Mouse (Mus musculus): ENCODE measurements at regions not wholly inside any gene's neighbourhood (a gene's known extent, or its start where the extent isn't known, plus 50 kb on each side); places are given as distances from the start of the nearest gene placed in this dataset.

- Histone ChIP-seq H3K27me3 (ENCODE audit: insufficient read depth, low read length) (peaks cover 15% of the 10 kb centered on the region), H3K9me3 (replicated peaks) (no peaks in the 10 kb centered on the region), H3K4me3 (ENCODE audit: low read depth, low read length) (no peak overlapping the region), H3K36me3 (replicated peaks) (no peaks in the 10 kb centered on the region), H3K4me1 (ENCODE audit: insufficient read depth, low read depth, low read length) (peaks cover 15% of the 10 kb centered on the region)
- DNase-seq (ENCODE audit: low spot score): no peak
- no peak for TF ChIP-seq GATA2 (IDR thresholded peaks at IDR 0.05; ENCODE audit: borderline replicate concordance, low read depth, low read length)
- TF ChIP-seq CTCF (IDR thresholded peaks at IDR 0.05; ENCODE audit: low read depth, low read length): no peak
- no peak for TF ChIP-seq TAL1 (conservative IDR thresholded peaks at IDR 0.05; ENCODE audit: low read depth, low read length)
- TF ChIP-seq GATA1 (IDR thresholded peaks at IDR 0.05; ENCODE audit: borderline replicate concordance, low read length): no peak
- no peak for TF ChIP-seq POLR2AphosphoS5 (IDR thresholded peaks at IDR 0.05; ENCODE audit: insufficient replicate concordance, low read depth, low read length)
- no peak for ATAC-seq (ENCODE audit: extremely low read depth, insufficient number of reproducible peaks, low FRiP score, poor library complexity, severe bottlenecking)
Measured at GRCm38 (mm10) chr12:86600041-86600440, 78.5 kb upstream of the Vash1 start.

GRCm38 (mm10) chr12:86603521-86603920 lies 75.0 kb upstream of the Vash1 start:
- Histone ChIP-seq H3K4me1 (ENCODE audit: insufficient read depth, low read depth, low read length) (0 out of 2 replicates have a peak, but pooled peaks cover 2% of the 10 kb centered on the region), H3K36me3 (replicated peaks) (no peaks in the 10 kb centered on the region), H3K4me3 (ENCODE audit: low read depth, low read length) (no peak overlapping the region), H3K27me3 (ENCODE audit: insufficient read depth, low read length) (peaks cover 20% of the 10 kb centered on the region), H3K9me3 (replicated peaks) (no peaks in the 10 kb centered on the region)
- TF ChIP-seq TAL1 (conservative IDR thresholded peaks at IDR 0.05; ENCODE audit: low read depth, low read length) (no peak), GATA1 (IDR thresholded peaks at IDR 0.05; ENCODE audit: borderline replicate concordance, low read length) (no peak), GATA2 (IDR thresholded peaks at IDR 0.05; ENCODE audit: borderline replicate concordance, low read depth, low read length) (no peak), POLR2AphosphoS5 (IDR thresholded peaks at IDR 0.05; ENCODE audit: insufficient replicate concordance, low read depth, low read length) (no peak), CTCF (IDR thresholded peaks at IDR 0.05; ENCODE audit: low read depth, low read length) (no peak)
- ATAC-seq (ENCODE audit: extremely low read depth, insufficient number of reproducible peaks, low FRiP score, poor library complexity, severe bottlenecking): no peak
- no peak for DNase-seq (ENCODE audit: low spot score)

- no peak for ATAC-seq (ENCODE audit: extremely low read depth, insufficient number of reproducible peaks, low FRiP score, poor library complexity, severe bottlenecking)
- Histone ChIP-seq H3K9me3 (replicated peaks) (no peaks in the 10 kb centered on the region), H3K4me1 (ENCODE audit: insufficient read depth, low read depth, low read length) (no peaks in the 10 kb centered on the region), H3K36me3 (replicated peaks) (no peaks in the 10 kb centered on the region), H3K4me3 (ENCODE audit: low read depth, low read length) (no peak overlapping the region), H3K27me3 (ENCODE audit: insufficient read depth, low read length) (peaks cover 26% of the 10 kb centered on the region)
- no peak for DNase-seq (ENCODE audit: low spot score)
- TF ChIP-seq POLR2AphosphoS5 (IDR thresholded peaks at IDR 0.05; ENCODE audit: insufficient replicate concordance, low read depth, low read length): no peak
- TF ChIP-seq CTCF (IDR thresholded peaks at IDR 0.05; ENCODE audit: low read depth, low read length): no peak
- no peak for TF ChIP-seq GATA1 (IDR thresholded peaks at IDR 0.05; ENCODE audit: borderline replicate concordance, low read length)
- TF ChIP-seq GATA2 (IDR thresholded peaks at IDR 0.05; ENCODE audit: borderline replicate concordance, low read depth, low read length): no peak
- TF ChIP-seq TAL1 (conservative IDR thresholded peaks at IDR 0.05; ENCODE audit: low read depth, low read length): no peak
Measured at GRCm38 (mm10) chr12:86612431-86613040, 66.0 kb upstream of the Vash1 start.

- Histone ChIP-seq H3K4me1 (ENCODE audit: insufficient read depth, low read depth, low read length) (no peaks in the 10 kb centered on the region), H3K36me3 (replicated peaks) (no peaks in the 10 kb centered on the region), H3K9me3 (replicated peaks) (no peaks in the 10 kb centered on the region), H3K27me3 (ENCODE audit: insufficient read depth, low read length) (peaks cover 31% of the 10 kb centered on the region), H3K4me3 (ENCODE audit: low read depth, low read length) (no peak overlapping the region)
- TF ChIP-seq GATA1 (IDR thresholded peaks at IDR 0.05; ENCODE audit: borderline replicate concordance, low read length) (no peak), TAL1 (conservative IDR thresholded peaks at IDR 0.05; ENCODE audit: low read depth, low read length) (no peak), POLR2AphosphoS5 (IDR thresholded peaks at IDR 0.05; ENCODE audit: insufficient replicate concordance, low read depth, low read length) (no peak), CTCF (IDR thresholded peaks at IDR 0.05; ENCODE audit: low read depth, low read length) (no peak), GATA2 (IDR thresholded peaks at IDR 0.05; ENCODE audit: borderline replicate concordance, low read depth, low read length) (no peak)
- DNase-seq (ENCODE audit: low spot score) (no peak), ATAC-seq (ENCODE audit: extremely low read depth, insufficient number of reproducible peaks, low FRiP score, poor library complexity, severe bottlenecking) (no peak)
Measured at GRCm38 (mm10) chr12:86614156-86614555, 64.3 kb upstream of the Vash1 start.

GRCm38 (mm10) chr12:86616327-86616726 lies 62.2 kb upstream of the Vash1 start:
- no peaks in the 10 kb centered on the region for H3K36me3 ChIP-seq (replicated peaks)
- H3K27me3 ChIP-seq (ENCODE audit: insufficient read depth, low read length): peaks cover 38% of the 10 kb centered on the region
- no peak overlapping the region for H3K4me3 ChIP-seq (ENCODE audit: low read depth, low read length)
- TF ChIP-seq TAL1 (conservative IDR thresholded peaks at IDR 0.05; ENCODE audit: low read depth, low read length) (no peak), CTCF (IDR thresholded peaks at IDR 0.05; ENCODE audit: low read depth, low read length) (no peak), GATA2 (IDR thresholded peaks at IDR 0.05; ENCODE audit: borderline replicate concordance, low read depth, low read length) (no peak), POLR2AphosphoS5 (IDR thresholded peaks at IDR 0.05; ENCODE audit: insufficient replicate concordance, low read depth, low read length) (no peak), GATA1 (IDR thresholded peaks at IDR 0.05; ENCODE audit: borderline replicate concordance, low read length) (no peak)
- DNase-seq (ENCODE audit: low spot score) (no peak), ATAC-seq (ENCODE audit: extremely low read depth, insufficient number of reproducible peaks, low FRiP score, poor library complexity, severe bottlenecking) (no peak)
- no peaks in the 10 kb centered on the region for H3K4me1 ChIP-seq (ENCODE audit: insufficient read depth, low read depth, low read length)
- H3K9me3 ChIP-seq (replicated peaks): no peaks in the 10 kb centered on the region

GRCm38 (mm10) chr12:86624195-86624594 lies 54.3 kb upstream of the Vash1 start:
- DNase-seq (ENCODE audit: low spot score): no peak
- Histone ChIP-seq H3K9me3 (replicated peaks) (no peaks in the 10 kb centered on the region), H3K27me3 (ENCODE audit: insufficient read depth, low read length) (peaks cover 13% of the 10 kb centered on the region), H3K4me3 (ENCODE audit: low read depth, low read length) (no peak overlapping the region), H3K36me3 (replicated peaks) (no peaks in the 10 kb centered on the region), H3K4me1 (ENCODE audit: insufficient read depth, low read depth, low read length) (no peaks in the 10 kb centered on the region)
- TF ChIP-seq POLR2AphosphoS5 (IDR thresholded peaks at IDR 0.05; ENCODE audit: insufficient replicate concordance, low read depth, low read length): no peak
- no peak for TF ChIP-seq TAL1 (conservative IDR thresholded peaks at IDR 0.05; ENCODE audit: low read depth, low read length)
- TF ChIP-seq GATA2 (IDR thresholded peaks at IDR 0.05; ENCODE audit: borderline replicate concordance, low read depth, low read length): no peak
- TF ChIP-seq CTCF (IDR thresholded peaks at IDR 0.05; ENCODE audit: low read depth, low read length): no peak
- TF ChIP-seq GATA1 (IDR thresholded peaks at IDR 0.05; ENCODE audit: borderline replicate concordance, low read length): no peak
- ATAC-seq (ENCODE audit: extremely low read depth, insufficient number of reproducible peaks, low FRiP score, poor library complexity, severe bottlenecking): no peak

Measured in G1E (cell line).